Mouse (Mus musculus): ENCODE data around the gene Pdia3. TPM values are rescaled to one million over a fixed set of nuclear protein-coding genes. Genes with fewer than 3 reads are reported as not detected.
A peak's percentile ranks its signal among the peaks of the same experiment; 100 is the strongest.
"Not testable (repeated sequence)": the region's sequence is repeated elsewhere in the genome, so short reads cannot be mapped to it uniquely, and the experiment has no call there.

Pdia3 gene
- polyA plus RNA-seq (2014; fragmentation: Nextera tagmentation; extraction: Ambion mirVana), result 219 and 309 TPM in 2 replicates

- Histone ChIP-seq H3K9ac (replicated peaks; ENCODE audit: low read depth, low read length) (peak within 1 kb of the TSS; percentile 97), H3K9me3 (ENCODE audit: control insufficient read depth, low read length) (no peaks in the 10 kb centered on the region), H3K27me3 (ENCODE audit: control insufficient read depth, insufficient read depth, low read length) (0 out of 2 replicates have a peak, but pooled peaks cover 3% of the 10 kb centered on the region), H3K4me2 (ENCODE audit: low read depth, low read length) (peak within 1 kb of the TSS; percentile 60), H3K4me3 (ENCODE audit: low read depth, low read length) (peak within 1 kb of the TSS; percentile 100), H3K27ac (ENCODE audit: low read depth, low read length) (peak within 1 kb of the TSS; percentile 97), H3K4me1 (ENCODE audit: control insufficient read depth, insufficient read depth, low read length) (peaks cover 22% of the 10 kb centered on the region), H3K36me3 (ENCODE audit: control insufficient read depth, insufficient read depth, low read length) (no peaks in the 10 kb centered on the region; the same call in 1 of the 2 replicates)
- under 1% methylated on average over 46 of the region's 68 CpGs for WGBS
- peak; percentile 99 for ATAC-seq (ENCODE audit: low read depth)
Measured at GRCm38 (mm10) chr2:121413387-121414042, at the start of gene Pdia3, which contains the start of gene Catsper2. TSS of gene Pdia3 (plus strand) at chr2:121413775. TSS of gene Catsper2 (minus strand) at chr2:121413792.

- H3K27ac ChIP-seq (ENCODE audit: low read depth, low read length), result no peak overlapping the region
- no peak overlapping the region for H3K9ac ChIP-seq (replicated peaks; ENCODE audit: low read depth, low read length)
- ATAC-seq (ENCODE audit: low read depth), result no peak
- no peaks in the 10 kb centered on the region for H3K27me3 ChIP-seq (ENCODE audit: control insufficient read depth, insufficient read depth, low read length)
- no peak overlapping the region for H3K4me3 ChIP-seq (ENCODE audit: low read depth, low read length)
- no peaks in the 10 kb centered on the region for H3K9me3 ChIP-seq (ENCODE audit: control insufficient read depth, low read length)
- 78% methylated on average over 2 of the region's 2 CpGs for WGBS
- H3K4me1 ChIP-seq (ENCODE audit: control insufficient read depth, insufficient read depth, low read length), result no peaks in the 10 kb centered on the region
- no peak overlapping the region for H3K4me2 ChIP-seq (ENCODE audit: low read depth, low read length)
- no peaks in the 10 kb centered on the region for H3K36me3 ChIP-seq (ENCODE audit: control insufficient read depth, insufficient read depth, low read length)
Measured at GRCm38 (mm10) chr2:121368831-121369230, 44.7 kb upstream of the Pdia3 start.

- Histone ChIP-seq H3K4me2 (ENCODE audit: low read depth, low read length) (no peak overlapping the region), H3K36me3 (ENCODE audit: control insufficient read depth, insufficient read depth, low read length) (no peaks in the 10 kb centered on the region), H3K9me3 (ENCODE audit: control insufficient read depth, low read length) (no peaks in the 10 kb centered on the region), H3K27ac (ENCODE audit: low read depth, low read length) (no peak overlapping the region), H3K27me3 (ENCODE audit: control insufficient read depth, insufficient read depth, low read length) (no peaks in the 10 kb centered on the region), H3K9ac (replicated peaks; ENCODE audit: low read depth, low read length) (no peak overlapping the region), H3K4me3 (ENCODE audit: low read depth, low read length) (no peak overlapping the region), H3K4me1 (ENCODE audit: control insufficient read depth, insufficient read depth, low read length) (no peaks in the 10 kb centered on the region)
- no peak for ATAC-seq (ENCODE audit: low read depth)
- WGBS, result 89% methylated on average over 5 of the region's 5 CpGs
Measured at GRCm38 (mm10) chr2:121370921-121371320, 42.7 kb upstream of the Pdia3 start.

GRCm38 (mm10) chr2:121372266-121372665, 41.3 kb upstream of the Pdia3 start:
- no peak for ATAC-seq (ENCODE audit: low read depth)
- Histone ChIP-seq H3K4me3 (ENCODE audit: low read depth, low read length) (no peak overlapping the region), H3K4me2 (ENCODE audit: low read depth, low read length) (no peak overlapping the region), H3K27me3 (ENCODE audit: control insufficient read depth, insufficient read depth, low read length) (no peaks in the 10 kb centered on the region), H3K27ac (ENCODE audit: low read depth, low read length) (no peak overlapping the region), H3K36me3 (ENCODE audit: control insufficient read depth, insufficient read depth, low read length) (no peaks in the 10 kb centered on the region), H3K9ac (replicated peaks; ENCODE audit: low read depth, low read length) (no peak overlapping the region), H3K4me1 (ENCODE audit: control insufficient read depth, insufficient read depth, low read length) (no peaks in the 10 kb centered on the region), H3K9me3 (ENCODE audit: control insufficient read depth, low read length) (no peaks in the 10 kb centered on the region)
- WGBS, result 77% methylated on average over 3 of the region's 3 CpGs

GRCm38 (mm10) chr2:121374766-121375165, 38.8 kb upstream of the Pdia3 start:
- ATAC-seq (ENCODE audit: low read depth), result no peak
- no peaks in the 10 kb centered on the region for H3K27me3 ChIP-seq (ENCODE audit: control insufficient read depth, insufficient read depth, low read length)
- no peak overlapping the region for H3K9ac ChIP-seq (replicated peaks; ENCODE audit: low read depth, low read length)
- no peak overlapping the region for H3K4me2 ChIP-seq (ENCODE audit: low read depth, low read length)
- no peaks in the 10 kb centered on the region for H3K9me3 ChIP-seq (ENCODE audit: control insufficient read depth, low read length)
- WGBS, result 49% methylated on average over 2 of the region's 2 CpGs
- no peaks in the 10 kb centered on the region for H3K36me3 ChIP-seq (ENCODE audit: control insufficient read depth, insufficient read depth, low read length)
- H3K4me1 ChIP-seq (ENCODE audit: control insufficient read depth, insufficient read depth, low read length), result no peaks in the 10 kb centered on the region
- no peak overlapping the region for H3K27ac ChIP-seq (ENCODE audit: low read depth, low read length)
- H3K4me3 ChIP-seq (ENCODE audit: low read depth, low read length), result no peak overlapping the region

- not testable (repeated sequence) for H3K36me3 ChIP-seq (ENCODE audit: control insufficient read depth, insufficient read depth, low read length); H3K9ac ChIP-seq (replicated peaks; ENCODE audit: low read depth, low read length); H3K4me2 ChIP-seq (ENCODE audit: low read depth, low read length); ATAC-seq (ENCODE audit: low read depth); H3K4me1 ChIP-seq (ENCODE audit: control insufficient read depth, insufficient read depth, low read length); H3K27ac ChIP-seq (ENCODE audit: low read depth, low read length); H3K4me3 ChIP-seq (ENCODE audit: low read depth, low read length); H3K9me3 ChIP-seq (ENCODE audit: control insufficient read depth, low read length); H3K27me3 ChIP-seq (ENCODE audit: control insufficient read depth, insufficient read depth, low read length)
- WGBS, result 94% methylated on average over 15 of the region's 17 CpGs
Measured at GRCm38 (mm10) chr2:121386961-121387575, 26.5 kb upstream of the Pdia3 start, which contains the start of gene Strc. TSS of gene Strc (minus strand) at chr2:121387168.

- ATAC-seq (ENCODE audit: low read depth), result no peak
- no peak overlapping the region for H3K4me2 ChIP-seq (ENCODE audit: low read depth, low read length)
- no peaks in the 10 kb centered on the region for H3K36me3 ChIP-seq (ENCODE audit: control insufficient read depth, insufficient read depth, low read length)
- H3K9me3 ChIP-seq (ENCODE audit: control insufficient read depth, low read length), result no peaks in the 10 kb centered on the region
- H3K27me3 ChIP-seq (ENCODE audit: control insufficient read depth, insufficient read depth, low read length), result no peaks in the 10 kb centered on the region
- H3K27ac ChIP-seq (ENCODE audit: low read depth, low read length), result no peak overlapping the region
- whole genome bisulfite sequencing, result 14% methylated on average over 8 of the region's 8 CpGs
- no peak overlapping the region for H3K9ac ChIP-seq (replicated peaks; ENCODE audit: low read depth, low read length)
- no peak overlapping the region for H3K4me3 ChIP-seq (ENCODE audit: low read depth, low read length)
- H3K4me1 ChIP-seq (ENCODE audit: control insufficient read depth, insufficient read depth, low read length), result no peaks in the 10 kb centered on the region
Measured at GRCm38 (mm10) chr2:121396624-121397023, 17.0 kb upstream of the Pdia3 start.

- Histone ChIP-seq H3K27ac (ENCODE audit: low read depth, low read length) (no peak overlapping the region), H3K4me2 (ENCODE audit: low read depth, low read length) (no peak overlapping the region), H3K36me3 (ENCODE audit: control insufficient read depth, insufficient read depth, low read length) (no peaks in the 10 kb centered on the region), H3K4me3 (ENCODE audit: low read depth, low read length) (no peak overlapping the region), H3K9ac (replicated peaks; ENCODE audit: low read depth, low read length) (no peak overlapping the region), H3K9me3 (ENCODE audit: control insufficient read depth, low read length) (no peaks in the 10 kb centered on the region), H3K4me1 (ENCODE audit: control insufficient read depth, insufficient read depth, low read length) (no peaks in the 10 kb centered on the region), H3K27me3 (ENCODE audit: control insufficient read depth, insufficient read depth, low read length) (no peaks in the 10 kb centered on the region)
- no peak for ATAC-seq (ENCODE audit: low read depth)
Measured at GRCm38 (mm10) chr2:121403296-121403695, 10.3 kb upstream of the Pdia3 start.

GRCm38 (mm10) chr2:121408160-121408559, 5.4 kb upstream of the Pdia3 start:
- WGBS, result 35% methylated on average over 4 of the region's 4 CpGs
- H3K36me3 ChIP-seq (ENCODE audit: control insufficient read depth, insufficient read depth, low read length), result no peaks in the 10 kb centered on the region
- ATAC-seq (ENCODE audit: low read depth), result no peak
- H3K9me3 ChIP-seq (ENCODE audit: control insufficient read depth, low read length), result no peaks in the 10 kb centered on the region
- H3K27me3 ChIP-seq (ENCODE audit: control insufficient read depth, insufficient read depth, low read length), result no peaks in the 10 kb centered on the region
- H3K4me3 ChIP-seq (ENCODE audit: low read depth, low read length), result no peak overlapping the region
- no peak overlapping the region for H3K9ac ChIP-seq (replicated peaks; ENCODE audit: low read depth, low read length)
- H3K4me1 ChIP-seq (ENCODE audit: control insufficient read depth, insufficient read depth, low read length), result peaks cover 4% of the 10 kb centered on the region; the same call in 1 of the 2 replicates
- no peak overlapping the region for H3K4me2 ChIP-seq (ENCODE audit: low read depth, low read length)
- no peak overlapping the region for H3K27ac ChIP-seq (ENCODE audit: low read depth, low read length)

Measured in neural tube, embryonic 14.5 days (tissue).